Mouse (Mus musculus): Measurements from ENCODE around the gene Tmtc2. TPM values are rescaled to one million over a fixed set of nuclear protein-coding genes. Genes with fewer than 3 reads are reported as not detected.

Gene Tmtc2
- polyA plus RNA-seq, 1 experiment from 2014 or later = 4.4 TPM

- Histone ChIP-seq H3K36me3 (ENCODE audit: control insufficient read depth, insufficient read depth, low read length) (no peaks in the 10 kb centered on the region), H3K9ac (ENCODE audit: low read depth, low read length) (no peak overlapping the region), H3K9me3 (replicated peaks; ENCODE audit: control insufficient read depth, low read length) (no peaks in the 10 kb centered on the region), H3K4me1 (ENCODE audit: control insufficient read depth, insufficient read depth, low read length) (no peaks in the 10 kb centered on the region), H3K27me3 (ENCODE audit: control insufficient read depth, insufficient read depth, low read length) (no peaks in the 10 kb centered on the region), H3K4me2 (no peak overlapping the region), H3K27ac (ENCODE audit: low read depth, low read length) (no peak overlapping the region), H3K4me3 (ENCODE audit: low read depth, low read length) (no peak overlapping the region)
- ATAC-seq (replicated peaks; ENCODE audit: insufficient number of reproducible peaks, low FRiP score, low TSS enrichment) = no peak
- 83% methylated on average over 3 of the region's 3 CpGs for WGBS (ENCODE audit: insufficient replicate concordance)
These were observed 209.8 kb downstream of the Tmtc2 start for GRCm38 (mm10) chr10:105364480-105364879.

GRCm38 (mm10) chr10:105350301-105350700, 223.9 kb downstream of the Tmtc2 start:
- H3K4me1 ChIP-seq (ENCODE audit: control insufficient read depth, insufficient read depth, low read length) = no peaks in the 10 kb centered on the region
- no peaks in the 10 kb centered on the region for H3K36me3 ChIP-seq (ENCODE audit: control insufficient read depth, insufficient read depth, low read length)
- 70% methylated on average over 2 of the region's 2 CpGs for WGBS (ENCODE audit: insufficient replicate concordance)
- H3K4me3 ChIP-seq (ENCODE audit: low read depth, low read length) = no peak overlapping the region
- no peaks in the 10 kb centered on the region for H3K9me3 ChIP-seq (replicated peaks; ENCODE audit: control insufficient read depth, low read length)
- no peak overlapping the region for H3K4me2 ChIP-seq
- H3K27ac ChIP-seq (ENCODE audit: low read depth, low read length) = no peak overlapping the region
- no peak overlapping the region for H3K9ac ChIP-seq (ENCODE audit: low read depth, low read length)
- no peaks in the 10 kb centered on the region for H3K27me3 ChIP-seq (ENCODE audit: control insufficient read depth, insufficient read depth, low read length)
- ATAC-seq (replicated peaks; ENCODE audit: insufficient number of reproducible peaks, low FRiP score, low TSS enrichment) = no peak

GRCm38 (mm10) chr10:105345920-105346319, 228.3 kb downstream of the Tmtc2 start:
- Histone ChIP-seq H3K27ac (ENCODE audit: low read depth, low read length) (no peak overlapping the region), H3K4me3 (ENCODE audit: low read depth, low read length) (no peak overlapping the region), H3K4me2 (no peak overlapping the region), H3K4me1 (ENCODE audit: control insufficient read depth, insufficient read depth, low read length) (no peaks in the 10 kb centered on the region), H3K9ac (ENCODE audit: low read depth, low read length) (no peak overlapping the region), H3K9me3 (replicated peaks; ENCODE audit: control insufficient read depth, low read length) (no peaks in the 10 kb centered on the region), H3K27me3 (ENCODE audit: control insufficient read depth, insufficient read depth, low read length) (no peaks in the 10 kb centered on the region), H3K36me3 (ENCODE audit: control insufficient read depth, insufficient read depth, low read length) (no peaks in the 10 kb centered on the region)
- ATAC-seq (replicated peaks; ENCODE audit: insufficient number of reproducible peaks, low FRiP score, low TSS enrichment) = no peak
- 86% methylated on average over 3 of the region's 3 CpGs for WGBS (ENCODE audit: insufficient replicate concordance)

- WGBS (ENCODE audit: insufficient replicate concordance) = 73% methylated on average over 2 of the region's 2 CpGs
- ATAC-seq (replicated peaks; ENCODE audit: insufficient number of reproducible peaks, low FRiP score, low TSS enrichment) = no peak
- H3K36me3 ChIP-seq (ENCODE audit: control insufficient read depth, insufficient read depth, low read length) = no peaks in the 10 kb centered on the region
- no peaks in the 10 kb centered on the region for H3K9me3 ChIP-seq (replicated peaks; ENCODE audit: control insufficient read depth, low read length)
- no peaks in the 10 kb centered on the region for H3K27me3 ChIP-seq (ENCODE audit: control insufficient read depth, insufficient read depth, low read length)
- H3K4me3 ChIP-seq (ENCODE audit: low read depth, low read length) = no peak overlapping the region
- no peaks in the 10 kb centered on the region for H3K4me1 ChIP-seq (ENCODE audit: control insufficient read depth, insufficient read depth, low read length)
- no peak overlapping the region for H3K27ac ChIP-seq (ENCODE audit: low read depth, low read length)
- no peak overlapping the region for H3K4me2 ChIP-seq
- H3K9ac ChIP-seq (ENCODE audit: low read depth, low read length) = no peak overlapping the region
These were observed 241.4 kb downstream of the Tmtc2 start for GRCm38 (mm10) chr10:105332856-105333255.

GRCm38 (mm10) chr10:105330327-105330726, 243.9 kb downstream of the Tmtc2 start:
- no peak for ATAC-seq (replicated peaks; ENCODE audit: insufficient number of reproducible peaks, low FRiP score, low TSS enrichment)
- WGBS (ENCODE audit: insufficient replicate concordance) = 77% methylated on average over 5 of the region's 5 CpGs
- no peak overlapping the region for H3K4me3 ChIP-seq (ENCODE audit: low read depth, low read length)

GRCm38 (mm10) chr10:105323646-105324192, 250.5 kb downstream of the Tmtc2 start:
- Histone ChIP-seq H3K9ac (ENCODE audit: low read depth, low read length) (no peak overlapping the region), H3K4me2 (no peak overlapping the region), H3K27ac (ENCODE audit: low read depth, low read length) (no peak overlapping the region), H3K27me3 (ENCODE audit: control insufficient read depth, insufficient read depth, low read length) (no peaks in the 10 kb centered on the region), H3K36me3 (ENCODE audit: control insufficient read depth, insufficient read depth, low read length) (peaks cover 11% of the 10 kb centered on the region; the same call in 1 of the 2 replicates), H3K4me1 (ENCODE audit: control insufficient read depth, insufficient read depth, low read length) (no peaks in the 10 kb centered on the region), H3K9me3 (replicated peaks; ENCODE audit: control insufficient read depth, low read length) (no peaks in the 10 kb centered on the region), H3K4me3 (ENCODE audit: low read depth, low read length) (no peak overlapping the region)
- ATAC-seq (replicated peaks; ENCODE audit: insufficient number of reproducible peaks, low FRiP score, low TSS enrichment) = no peak
- WGBS (ENCODE audit: insufficient replicate concordance) = 72% methylated on average over 4 of the region's 4 CpGs

More at GRCm38 (mm10) chr10:105330327-105330726, 243.9 kb downstream of the Tmtc2 start:
- Histone ChIP-seq H3K4me2 (no peak overlapping the region), H3K36me3 (ENCODE audit: control insufficient read depth, insufficient read depth, low read length) (no peaks in the 10 kb centered on the region), H3K9ac (ENCODE audit: low read depth, low read length) (no peak overlapping the region), H3K27ac (ENCODE audit: low read depth, low read length) (no peak overlapping the region), H3K9me3 (replicated peaks; ENCODE audit: control insufficient read depth, low read length) (no peaks in the 10 kb centered on the region), H3K4me1 (ENCODE audit: control insufficient read depth, insufficient read depth, low read length) (no peaks in the 10 kb centered on the region), H3K27me3 (ENCODE audit: control insufficient read depth, insufficient read depth, low read length) (no peaks in the 10 kb centered on the region)

- Histone ChIP-seq H3K36me3 (ENCODE audit: control insufficient read depth, insufficient read depth, low read length) (peaks cover 11% of the 10 kb centered on the region; the same call in 1 of the 2 replicates), H3K27me3 (ENCODE audit: control insufficient read depth, insufficient read depth, low read length) (no peaks in the 10 kb centered on the region), H3K9ac (ENCODE audit: low read depth, low read length) (no peak overlapping the region), H3K4me3 (ENCODE audit: low read depth, low read length) (no peak overlapping the region), H3K4me1 (ENCODE audit: control insufficient read depth, insufficient read depth, low read length) (no peaks in the 10 kb centered on the region), H3K9me3 (replicated peaks; ENCODE audit: control insufficient read depth, low read length) (no peaks in the 10 kb centered on the region), H3K27ac (ENCODE audit: low read depth, low read length) (no peak overlapping the region), H3K4me2 (no peak overlapping the region)
- no peak for ATAC-seq (replicated peaks; ENCODE audit: insufficient number of reproducible peaks, low FRiP score, low TSS enrichment)
- 68% methylated on average over 3 of the region's 3 CpGs for WGBS (ENCODE audit: insufficient replicate concordance)
These were observed 254.8 kb downstream of the Tmtc2 start for GRCm38 (mm10) chr10:105319299-105320057.

- ATAC-seq (replicated peaks; ENCODE audit: insufficient number of reproducible peaks, low FRiP score, low TSS enrichment) = no peak
- H3K36me3 ChIP-seq (ENCODE audit: control insufficient read depth, insufficient read depth, low read length) = peaks cover 11% of the 10 kb centered on the region; the same call in 1 of the 2 replicates
- no peak overlapping the region for H3K4me2 ChIP-seq
- 49% methylated on average over 2 of the region's 2 CpGs for WGBS (ENCODE audit: insufficient replicate concordance)
- no peaks in the 10 kb centered on the region for H3K4me1 ChIP-seq (ENCODE audit: control insufficient read depth, insufficient read depth, low read length)
- H3K4me3 ChIP-seq (ENCODE audit: low read depth, low read length) = no peak overlapping the region
- H3K27ac ChIP-seq (ENCODE audit: low read depth, low read length) = no peak overlapping the region
- H3K9me3 ChIP-seq (replicated peaks; ENCODE audit: control insufficient read depth, low read length) = no peaks in the 10 kb centered on the region
- H3K9ac ChIP-seq (ENCODE audit: low read depth, low read length) = no peak overlapping the region
- no peaks in the 10 kb centered on the region for H3K27me3 ChIP-seq (ENCODE audit: control insufficient read depth, insufficient read depth, low read length)
These were observed 255.4 kb downstream of the Tmtc2 start for GRCm38 (mm10) chr10:105318869-105319268.

GRCm38 (mm10) chr10:105312986-105313385, 261.3 kb downstream of the Tmtc2 start:
- 78% methylated on average over 5 of the region's 5 CpGs for WGBS (ENCODE audit: insufficient replicate concordance)
- ATAC-seq (replicated peaks; ENCODE audit: insufficient number of reproducible peaks, low FRiP score, low TSS enrichment) = no peak
- Histone ChIP-seq H3K9ac (ENCODE audit: low read depth, low read length) (no peak overlapping the region), H3K4me2 (no peak overlapping the region), H3K27ac (ENCODE audit: low read depth, low read length) (no peak overlapping the region), H3K4me3 (ENCODE audit: low read depth, low read length) (no peak overlapping the region), H3K9me3 (replicated peaks; ENCODE audit: control insufficient read depth, low read length) (no peaks in the 10 kb centered on the region), H3K27me3 (ENCODE audit: control insufficient read depth, insufficient read depth, low read length) (no peaks in the 10 kb centered on the region), H3K36me3 (ENCODE audit: control insufficient read depth, insufficient read depth, low read length) (no peaks in the 10 kb centered on the region), H3K4me1 (ENCODE audit: control insufficient read depth, insufficient read depth, low read length) (no peaks in the 10 kb centered on the region)
